Mouse (Mus musculus) limb, embryonic 15.5 days (tissue): ENCODE measurements around the gene Tceanc2. TPM values are rescaled to one million over a fixed set of nuclear protein-coding genes. Genes with fewer than 3 reads are reported as not detected.

Experiments used
- ATAC-seq: fragments of 200-750 bp; cut with Nextera tagmentation; 2 replicates; pipeline ENCODE4 v1.8.0; 2017; ENCODE audit warnings: low read depth, moderate TSS enrichment; ENCODE audit not compliant: insufficient number of reproducible peaks, low FRiP score, low TSS enrichment
- H3K27ac ChIP-seq: fragments of 300-500 bp; sonication (generic); 2 replicates; pipeline ENCODE4 v1.5.1; 2015; ENCODE audit warnings: moderate library complexity, mild to moderate bottlenecking, inconsistent platforms
- H3K27me3 ChIP-seq: fragments of 300-500 bp; sonication (generic); 2 replicates; pipeline ENCODE4 v1.6.1; 2015; ENCODE audit warnings: inconsistent platforms
- H3K36me3 ChIP-seq: fragments of 300-500 bp; sonication (generic); 2 replicates; pipeline ENCODE4 v1.6.1; 2015; ENCODE audit warnings: inconsistent platforms
- H3K4me1 ChIP-seq: fragments of 300-500 bp; sonication (generic); 2 replicates; pipeline ENCODE4 v1.6.1; 2015; ENCODE audit warnings: inconsistent platforms
- H3K4me2 ChIP-seq: fragments of 300-500 bp; sonication (generic); 2 replicates; pipeline ENCODE4 v1.6.1; 2015; ENCODE audit warnings: mild to moderate bottlenecking, inconsistent platforms
- H3K4me3 ChIP-seq: fragments of 300-500 bp; sonication (generic); 2 replicates; pipeline ENCODE4 v1.5.1; 2015; ENCODE audit warnings: mild to moderate bottlenecking, inconsistent platforms
- H3K9ac ChIP-seq: fragments of 300-500 bp; sonication (generic); 2 replicates; pipeline ENCODE4 v1.6.1; 2015; ENCODE audit warnings: inconsistent platforms
- H3K9me3 ChIP-seq: fragments of 300-500 bp; sonication (generic); 2 replicates; pipeline ENCODE4 v1.6.1; 2016; ENCODE audit warnings: inconsistent platforms
- WGBS: fragments of 180-500 bp; shearing (Covaris S2); methylation state at CpG from one replicate; pipeline ENCODE4 v1.1.7; 2015; 5-methylcytosine and 5-hydroxymethylcytosine counted together
- polyA plus RNA-seq: library from polyadenylated mRNA; unstranded; fragments of >200 nt; fragmentation: Nextera tagmentation; extraction: Ambion mirVana; gene quantifications from 2 replicates; pipeline ENCODE4 v1.2.1, GENCODE M21; 2015

Tceanc2 gene
- polyA plus RNA-seq, 1 experiment from 2014 or later, result 53.4 TPM

- H3K9ac ChIP-seq, result no peak within 1 kb of the TSS
- no peak within 1 kb of the TSS for H3K4me3 ChIP-seq
- H3K9me3 ChIP-seq, result no peaks in the 10 kb centered on the region
- H3K36me3 ChIP-seq, result no peaks in the 10 kb centered on the region
- WGBS, result 55% methylated on average over 16 of the region's 16 CpGs
- H3K4me2 ChIP-seq, result 0 out of 2 replicates have a peak within 1 kb of the TSS, but pooled peaks have one; percentile 19
- no peak for ATAC-seq
- no peaks in the 10 kb centered on the region for H3K27me3 ChIP-seq
- peaks cover 39% of the 10 kb centered on the region for H3K4me1 ChIP-seq
- H3K27ac ChIP-seq, result peak within 1 kb of the TSS; percentile 17; the same call in 1 of the 2 replicates
Measured at GRCm38 (mm10) chr4:107096841-107097373, 82.0 kb downstream of the Tceanc2 start, which contains the start of gene Cdcp2. Gene Cdcp2, plus strand, starts transcription at chr4:107096891.

- H3K4me2 ChIP-seq, result no peak overlapping the region
- no peak overlapping the region for H3K9ac ChIP-seq
- no peaks in the 10 kb centered on the region for H3K27me3 ChIP-seq
- peaks cover 39% of the 10 kb centered on the region for H3K4me1 ChIP-seq
- no peaks in the 10 kb centered on the region for H3K36me3 ChIP-seq
- no peak for ATAC-seq
- no peak overlapping the region for H3K4me3 ChIP-seq
- peak overlapping the region; percentile 17; the same call in 1 of the 2 replicates for H3K27ac ChIP-seq
- H3K9me3 ChIP-seq, result no peaks in the 10 kb centered on the region
- 35% methylated on average over 6 of the region's 6 CpGs for WGBS
Measured at GRCm38 (mm10) chr4:107096043-107096442, 82.9 kb downstream of the Tceanc2 start.

- ATAC-seq, result no peak
- 65% methylated on average over 16 of the region's 16 CpGs for WGBS
- H3K36me3 ChIP-seq, result no peaks in the 10 kb centered on the region
- H3K9ac ChIP-seq, result no peak overlapping the region
- H3K4me2 ChIP-seq, result no peak overlapping the region
- no peaks in the 10 kb centered on the region for H3K9me3 ChIP-seq
- H3K27ac ChIP-seq, result no peak overlapping the region
- H3K27me3 ChIP-seq, result no peaks in the 10 kb centered on the region
- no peak overlapping the region for H3K4me3 ChIP-seq
- H3K4me1 ChIP-seq, result peaks cover 39% of the 10 kb centered on the region
Measured at GRCm38 (mm10) chr4:107094484-107095187, 84.3 kb downstream of the Tceanc2 start.

- Histone ChIP-seq H3K4me3 (no peak overlapping the region), H3K9ac (no peak overlapping the region), H3K36me3 (no peaks in the 10 kb centered on the region), H3K27ac (no peak overlapping the region), H3K4me1 (peaks cover 24% of the 10 kb centered on the region), H3K27me3 (no peaks in the 10 kb centered on the region), H3K9me3 (no peaks in the 10 kb centered on the region), H3K4me2 (no peak overlapping the region)
- 75% methylated on average over 14 of the region's 14 CpGs for WGBS
- ATAC-seq, result no peak
Measured at GRCm38 (mm10) chr4:107091696-107092095, 87.2 kb downstream of the Tceanc2 start.

- Histone ChIP-seq H3K4me3 (no peak overlapping the region), H3K4me1 (peaks cover 11% of the 10 kb centered on the region), H3K27me3 (no peaks in the 10 kb centered on the region), H3K36me3 (no peaks in the 10 kb centered on the region), H3K27ac (no peak overlapping the region), H3K9me3 (no peaks in the 10 kb centered on the region), H3K4me2 (no peak overlapping the region), H3K9ac (no peak overlapping the region)
- ATAC-seq, result peak; percentile 38; the same call in 1 of the 2 replicates
- WGBS, result 15% methylated on average over 6 of the region's 6 CpGs
Measured at GRCm38 (mm10) chr4:107084858-107085257, 94.1 kb downstream of the Tceanc2 start.

GRCm38 (mm10) chr4:107084343-107084742 lies 94.6 kb downstream of the Tceanc2 start:
- ATAC-seq, result no peak
- no peak overlapping the region for H3K27ac ChIP-seq
- H3K9ac ChIP-seq, result no peak overlapping the region
- WGBS, result 71% methylated on average over 1 of the region's 1 CpGs
- H3K4me1 ChIP-seq, result peaks cover 14% of the 10 kb centered on the region
- no peak overlapping the region for H3K4me2 ChIP-seq
- no peaks in the 10 kb centered on the region for H3K36me3 ChIP-seq
- no peaks in the 10 kb centered on the region for H3K9me3 ChIP-seq
- H3K4me3 ChIP-seq, result no peak overlapping the region
- H3K27me3 ChIP-seq, result no peaks in the 10 kb centered on the region

Other genes with a start within 250 kb of the Tceanc2 start
- 87.8 and 88.3 TPM in 2 replicates for gene Mrpl37, start 112.2 kb downstream of the Tceanc2 start, polyA plus RNA-seq
- gene Cyb5rl, start 112.1 kb downstream of the Tceanc2 start, polyA plus RNA-seq, result 8.0 and 8.4 TPM in 2 replicates
- gene Cdcp2, start 82.2 kb downstream of the Tceanc2 start, polyA plus RNA-seq, result not detected in 2 replicates
- gene Tmem59, start 717 bp downstream of the Tceanc2 start, polyA plus RNA-seq, result 541 and 572 TPM in 2 replicates
- not detected in 2 replicates for gene Ldlrad1, start 30.1 kb upstream of the Tceanc2 start, polyA plus RNA-seq
- 75.6 and 77.7 TPM in 2 replicates for gene Lrrc42, start 74.4 kb upstream of the Tceanc2 start, polyA plus RNA-seq
- 36.1 and 40.2 TPM in 2 replicates for gene Hspb11, start 74.5 kb upstream of the Tceanc2 start, polyA plus RNA-seq
- 0.20 and 0.31 TPM in 2 replicates for gene Dio1, start 128.1 kb upstream of the Tceanc2 start, polyA plus RNA-seq
- gene Yipf1, start 135.2 kb upstream of the Tceanc2 start, polyA plus RNA-seq, result 55.6 and 57.7 TPM in 2 replicates
- 27.1 and 28.3 TPM in 2 replicates for gene Ndc1, start 188.7 kb upstream of the Tceanc2 start, polyA plus RNA-seq